20 mouse cellular contexts compared by ENCODE assay signal in genomic region chr17:55224058-55224457, GRCm38 (mm10).
"Had no signal": no experiment of that assay in that cellular context is flagged by ENCODE, and none has a peak within 500 bp of the region (broad histone marks: within the 10 kb centered on the region; RNA-seq: fewer than 3 reads in every experiment).

No protein-coding gene starts in this region.

- H3K9me3 ChIP-seq: limb, embryonic 10.5 days; limb, embryonic 13.5 days; liver, embryonic 13.5 days; neural tube, embryonic 13.5 days had no signal

- H3K36me3 ChIP-seq: limb, embryonic 10.5 days; limb, embryonic 13.5 days; liver, embryonic 13.5 days; neural tube, embryonic 13.5 days had no signal

- H3K9ac ChIP-seq: limb, embryonic 13.5 days; liver, embryonic 13.5 days; neural tube, embryonic 13.5 days had no signal

- DNase-seq: kidney, adult 18-20 months; kidney, adult 9 months; kidney, postnatal 14 days; kidney, postnatal 4 days; layer of hippocampus, adult 9-11 months; liver, embryonic 13.5 days; lung, adult 2 months; lung, postnatal 14 days; lung, postnatal 4 days; midbrain, embryonic 14.5 days; retina, postnatal 1 day; right cerebral cortex, postnatal 4 days; thymus, adult 18-20 months; thymus, postnatal 36 days had no signal

- H3K4me3 ChIP-seq: limb, embryonic 10.5 days; limb, embryonic 13.5 days; liver, embryonic 13.5 days; myocyte; neural tube, embryonic 13.5 days had no signal

- H3K4me2 ChIP-seq: limb, embryonic 13.5 days; liver, embryonic 13.5 days; midbrain, embryonic 11.5 days; neural tube, embryonic 13.5 days had no signal

- H3K4me1 ChIP-seq: limb, embryonic 10.5 days; limb, embryonic 13.5 days; liver, embryonic 13.5 days; neural tube, embryonic 13.5 days had no signal

- H3K27me3 ChIP-seq: limb, embryonic 13.5 days; liver, embryonic 13.5 days; neural tube, embryonic 13.5 days had no signal

- H3K27ac ChIP-seq: limb, embryonic 10.5 days; limb, embryonic 13.5 days; liver, embryonic 13.5 days; neural tube, embryonic 13.5 days; stomach, postnatal 0 days had no signal
